Mouse (Mus musculus): ENCODE data around the gene Adat1. TPM values are rescaled to one million over a fixed set of nuclear protein-coding genes. Genes with fewer than 3 reads are reported as not detected.

Adat1 gene
- total and polyA plus RNA-seq, 3 experiments, result 8.3 to 9.3 TPM; not detected in 1

DNA sequence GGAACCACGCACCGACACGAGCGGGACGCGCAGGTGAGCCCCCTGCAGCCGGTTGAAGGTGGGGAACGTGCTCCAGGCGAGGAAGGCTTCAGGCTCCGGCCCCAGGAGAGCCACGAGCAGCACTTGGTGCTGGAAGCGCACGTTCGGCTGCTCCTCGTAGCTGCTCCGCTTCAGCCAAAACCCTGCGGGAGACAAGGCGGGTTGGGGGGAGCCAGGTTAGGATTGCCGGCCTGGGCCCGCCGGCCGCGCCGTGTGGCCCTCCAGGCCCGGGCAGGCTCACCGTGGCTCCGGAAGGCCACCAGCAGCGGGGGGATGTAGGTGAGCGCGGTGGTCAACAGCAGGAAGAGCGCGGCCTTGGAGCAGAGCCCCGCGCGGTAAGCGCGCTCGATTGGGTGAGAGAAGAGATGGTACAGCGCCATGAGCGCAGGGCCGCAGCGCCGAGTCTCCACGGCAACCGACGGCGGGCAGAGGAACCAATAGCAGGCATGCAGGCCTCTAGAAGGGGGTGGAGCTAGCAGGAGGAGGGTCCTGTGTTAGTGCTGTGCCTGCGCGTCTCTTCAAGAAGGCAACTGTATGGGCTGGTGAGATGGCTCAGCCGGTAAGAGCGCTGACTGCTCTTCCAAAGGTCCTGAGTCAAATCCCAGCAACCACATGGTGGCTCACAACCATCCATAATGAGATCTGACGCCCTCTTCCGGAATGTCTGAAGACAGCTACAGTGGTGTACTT lies 58.6 kb downstream of the Adat1 start, which contains the start of gene Tmem231:
Gene Tmem231, minus strand, starts transcription at position 534 of the 729 bp plus-strand sequence.
- Histone ChIP-seq H3K79me2 (ENCODE audit: control insufficient read depth, insufficient read depth, low read length, poor library complexity) (no peaks in the 10 kb centered on the region), H3K27ac (ENCODE audit: control insufficient read depth, low read depth, low read length) (peak within 1 kb of the TSS; percentile 20; the same call in 1 of the 2 replicates), H3K4me1 (ENCODE audit: control insufficient read depth in 1 of 2, insufficient read depth in 2 of 2, low read length in 2 of 2) (peaks cover 2 to 18% of the 10 kb centered on the region in 2 experiments; a peak in 3 of 4 replicates), H3K27me3 (ENCODE audit: control insufficient read depth in 1 of 2, insufficient read depth in 2 of 2, low read length in 2 of 2) (no peaks in the 10 kb centered on the region), H3K9me3 (replicated peaks; ENCODE audit: insufficient read depth, low read length) (no peaks in the 10 kb centered on the region), H3K36me3 (ENCODE audit: control insufficient read depth in 1 of 2, insufficient read depth in 2 of 2, low read length in 2 of 2) (peaks cover 0 to 20% of the 10 kb centered on the region in 2 experiments; a peak in 2 of 4 replicates), H3K4me3 (ENCODE audit: control insufficient read depth in 1 of 2, insufficient read depth in 1 of 2, low read depth in 2 of 2, low read length in 2 of 2) (peak within 1 kb of the TSS; percentile 70 to 88), H3K9ac (ENCODE audit: control insufficient read depth, low read depth, low read length, poor library complexity, severe bottlenecking) (peak within 1 kb of the TSS; percentile 64)
- peak; percentile 97 for DNase-seq (ENCODE audit: low read depth, low spot score)
- TF ChIP-seq SIN3A (IDR thresholded peaks at IDR 0.05; ENCODE audit: low read length) (peak; percentile 62), TAL1 (IDR thresholded peaks at IDR 0.05; ENCODE audit: low read length) (no peak), ZKSCAN1 (IDR thresholded peaks at IDR 0.05; ENCODE audit: low read depth, low read length) (no peak), ETS1 (IDR thresholded peaks at IDR 0.05; ENCODE audit: low read depth, low read length) (no peak), MAZ (IDR thresholded peaks at IDR 0.05; ENCODE audit: low read depth, low read length) (no peak), E2F4 (IDR thresholded peaks at IDR 0.05; ENCODE audit: borderline replicate concordance, low read depth, low read length) (no peak), MEF2A (IDR thresholded peaks at IDR 0.05; ENCODE audit: extremely low read depth, insufficient replicate concordance, low read depth, low read length, poor library complexity, severe bottlenecking) (no peak), ELF1 (IDR thresholded peaks at IDR 0.05; ENCODE audit: low read depth, low read length) (peak; percentile 59), TBP (IDR thresholded peaks at IDR 0.05; ENCODE audit: low read depth, low read length) (0 out of 2 replicates have a peak, but pooled peaks have one; percentile 10), EP300 (IDR thresholded peaks at IDR 0.05; ENCODE audit: low read depth in 1 of 2, low read length in 2 of 2) (no peak), RCOR1 (IDR thresholded peaks at IDR 0.05; ENCODE audit: low read depth, low read length) (no peak), MYB (IDR thresholded peaks at IDR 0.05; ENCODE audit: low read depth, low read length) (no peak), MAFK (IDR thresholded peaks at IDR 0.05; ENCODE audit: borderline replicate concordance, low read depth, low read length) (no peak), USF1 (IDR thresholded peaks at IDR 0.05; ENCODE audit: low read depth, low read length) (no peak), ZC3H11A (IDR thresholded peaks at IDR 0.05; ENCODE audit: low read depth, low read length) (no peak), MXI1 (IDR thresholded peaks at IDR 0.05; ENCODE audit: low read depth, low read length) (peak; percentile 89), TCF12 (IDR thresholded peaks at IDR 0.05; ENCODE audit: low read depth, low read length) (no peak), BHLHE40 (IDR thresholded peaks at IDR 0.05; ENCODE audit: borderline replicate concordance, low read depth, low read length) (no peak), RAD21 (IDR thresholded peaks at IDR 0.05; ENCODE audit: low read depth, low read length) (no peak), ZNF384 (IDR thresholded peaks at IDR 0.05; ENCODE audit: low read depth, low read length) (peak; percentile 46), UBTF (IDR thresholded peaks at IDR 0.05; ENCODE audit: borderline replicate concordance, insufficient read depth, low read depth, low read length) (no peak), JUND (IDR thresholded peaks at IDR 0.05; ENCODE audit: low read depth, low read length) (no peak), CTCF (IDR thresholded peaks at IDR 0.05 in 2 of 3, conservative IDR thresholded peaks at IDR 0.05 in 1 of 3; ENCODE audit: control insufficient read depth in 1 of 3, insufficient read depth in 1 of 3, low read depth in 2 of 3, low read length in 3 of 3, poor library complexity in 1 of 3, severe bottlenecking in 1 of 3) (peak in 1 of 3 experiments; percentile 3; a peak in 1 of 6 replicates), MAX (IDR thresholded peaks at IDR 0.05; ENCODE audit: low read length) (no peak), KAT2A (conservative IDR thresholded peaks at IDR 0.05; ENCODE audit: low read depth, low read length) (no peak), POLR2A (IDR thresholded peaks at IDR 0.05; ENCODE audit: control insufficient read depth in 1 of 2, insufficient read depth in 1 of 2, low read depth in 1 of 2, low read length in 2 of 2, poor library complexity in 1 of 2) (no peak), POLR2AphosphoS5 (IDR thresholded peaks at IDR 0.05; ENCODE audit: borderline replicate concordance, low read depth, low read length) (no peak), HCFC1 (IDR thresholded peaks at IDR 0.05; ENCODE audit: low read depth, low read length) (peak; percentile 64), NRF1 (IDR thresholded peaks at IDR 0.05; ENCODE audit: insufficient read depth, low read depth, low read length, poor library complexity, severe bottlenecking) (peak; percentile 45; the same call in 1 of the 2 replicates), USF2 (IDR thresholded peaks at IDR 0.05; ENCODE audit: borderline replicate concordance in 1 of 2, insufficient read depth in 1 of 2, low read depth in 1 of 2, low read length in 2 of 2) (no peak), CHD2 (IDR thresholded peaks at IDR 0.05; ENCODE audit: low read length) (peak; percentile 48), GATA1 (IDR thresholded peaks at IDR 0.05; ENCODE audit: low read depth, low read length) (no peak), MYC (IDR thresholded peaks at IDR 0.05; ENCODE audit: low read depth, low read length) (peak; percentile 59; the same call in 1 of the 2 replicates), CHD1 (IDR thresholded peaks at IDR 0.05; ENCODE audit: low read depth, low read length) (no peak), POLR2AphosphoS2 (IDR thresholded peaks at IDR 0.05; ENCODE audit: low read length) (no peak), ZMIZ1 (IDR thresholded peaks at IDR 0.05; ENCODE audit: low read depth, low read length) (no peak)
